Mouse (Mus musculus): ENCODE results near the gene 1190005I06Rik.

The 1190005I06Rik gene

GRCm38 (mm10) chr8:120563851-120564837 is 83.3 kb downstream of the 1190005I06Rik start:
- peak; percentile 53; the same call in 1 of the 2 replicates for TF ChIP-seq GATA4 (IDR thresholded peaks at IDR 0.05; ENCODE audit: insufficient replicate concordance, low read length)

GRCm38 (mm10) chr8:120563348-120563724 is 84.1 kb downstream of the 1190005I06Rik start:
- TF ChIP-seq GATA4 (IDR thresholded peaks at IDR 0.05; ENCODE audit: insufficient replicate concordance, low read length), result no peak

GRCm38 (mm10) chr8:120562680-120563347 is 84.6 kb downstream of the 1190005I06Rik start:
- TF ChIP-seq GATA4 (IDR thresholded peaks at IDR 0.05; ENCODE audit: insufficient replicate concordance, low read length), result no peak

GRCm38 (mm10) chr8:120561539-120562435 is 85.6 kb downstream of the 1190005I06Rik start:
- TF ChIP-seq GATA4 (IDR thresholded peaks at IDR 0.05; ENCODE audit: insufficient replicate concordance, low read length), result no peak

- TF ChIP-seq GATA4 (IDR thresholded peaks at IDR 0.05; ENCODE audit: insufficient replicate concordance, low read length), result no peak
Observed at GRCm38 (mm10) chr8:120560535-120560934, 86.9 kb downstream of the 1190005I06Rik start.

- TF ChIP-seq GATA4 (IDR thresholded peaks at IDR 0.05; ENCODE audit: insufficient replicate concordance, low read length), result no peak
Observed at GRCm38 (mm10) chr8:120559654-120560053, 87.8 kb downstream of the 1190005I06Rik start.
